Mouse (Mus musculus): ENCODE results near the gene Nelfa.
"Not testable (repeated sequence)": the region's sequence is repeated elsewhere in the genome, so short reads cannot be mapped to it uniquely, and the experiment has no call there.

Nelfa gene

GRCm38 (mm10) chr5:33936120-33936707 is at the start of gene Nelfa:
Nelfa (minus strand) TSS chr5:33936413.
- peak; percentile 100 for DNase-seq

GRCm38 (mm10) chr5:33983309-33984121 is 47.3 kb upstream of the Nelfa start, which contains the start of gene Gm1673:
Gm1673 (plus strand) TSS chr5:33983433.
- DNase-seq = peak; percentile 99

GRCm38 (mm10) chr5:33982731-33983259 is 46.6 kb upstream of the Nelfa start:
- DNase-seq = no peak

- peak; percentile 29 for DNase-seq
Measured at GRCm38 (mm10) chr5:33976267-33976666, 40.1 kb upstream of the Nelfa start.

- no peak for DNase-seq
Measured at GRCm38 (mm10) chr5:33974736-33975135, 38.5 kb upstream of the Nelfa start.

GRCm38 (mm10) chr5:33959382-33959781 is 23.2 kb upstream of the Nelfa start:
- peak; percentile 92 for DNase-seq

- no peak for DNase-seq
Measured at GRCm38 (mm10) chr5:33955868-33956267, 19.7 kb upstream of the Nelfa start.

GRCm38 (mm10) chr5:33954354-33954753 is 18.1 kb upstream of the Nelfa start:
- peak; percentile 96 for DNase-seq

- DNase-seq = no peak
Measured at GRCm38 (mm10) chr5:33953471-33954185, 17.4 kb upstream of the Nelfa start.

GRCm38 (mm10) chr5:33948314-33948713 is 12.1 kb upstream of the Nelfa start:
- no peak for DNase-seq

GRCm38 (mm10) chr5:33947035-33947434 is 10.8 kb upstream of the Nelfa start:
- DNase-seq = not testable (repeated sequence)

GRCm38 (mm10) chr5:33938448-33938847 is 2.2 kb upstream of the Nelfa start:
- peak; percentile 98 for DNase-seq

- DNase-seq = peak; percentile 66
Measured at GRCm38 (mm10) chr5:33937230-33937629, 1.0 kb upstream of the Nelfa start.

GRCm38 (mm10) chr5:33935700-33936111 is 507 bp downstream of the Nelfa start:
- DNase-seq = no peak

- no peak for DNase-seq
Measured at GRCm38 (mm10) chr5:33934877-33935276, 1.3 kb downstream of the Nelfa start.

GRCm38 (mm10) chr5:33934081-33934480 is 2.1 kb downstream of the Nelfa start:
- DNase-seq = no peak

GRCm38 (mm10) chr5:33932413-33932812 is 3.8 kb downstream of the Nelfa start:
- DNase-seq = no peak

- DNase-seq = no peak
Measured at GRCm38 (mm10) chr5:33926170-33926569, 10.0 kb downstream of the Nelfa start.

GRCm38 (mm10) chr5:33922566-33922965 is 13.6 kb downstream of the Nelfa start:
- no peak for DNase-seq

- no peak for DNase-seq
Measured at GRCm38 (mm10) chr5:33921486-33922235, 14.6 kb downstream of the Nelfa start.

- DNase-seq = peak; percentile 86
Measured at GRCm38 (mm10) chr5:33920924-33921323, 15.3 kb downstream of the Nelfa start.

GRCm38 (mm10) chr5:33920037-33920436 is 16.2 kb downstream of the Nelfa start:
- DNase-seq = no peak

- DNase-seq = no peak
Measured at GRCm38 (mm10) chr5:33919466-33919865, 16.7 kb downstream of the Nelfa start.

Measured in heart, adult 11 months (tissue).